Mouse (Mus musculus) monocyte, adult 5-6 weeks (primary cell): Measurements from ENCODE around the gene Guca2a. TPM values are rescaled to one million over a fixed set of nuclear protein-coding genes. Genes with fewer than 3 reads are reported as not detected.

ENCODE experiments used
- ATAC-seq: fragments of 153-309, 156-312 bp; replicated peaks from 2 replicates; pipeline ENCODE4 v1.8.0; 2017; ENCODE audit warnings: mild to moderate bottlenecking; ENCODE audit not compliant: low TSS enrichment, insufficient number of reproducible peaks, severe bottlenecking, poor library complexity, low FRiP score
- total RNA-seq: library from RNA; stranded (forward); fragments of 200-1000, 200-491, 200-594 nt; gene quantifications from 3 replicates; pipeline ENCODE4 v1.2.3, GENCODE M21; 2017

Guca2a gene
- total RNA-seq, 1 experiment from 2014 or later: not detected

DNA sequence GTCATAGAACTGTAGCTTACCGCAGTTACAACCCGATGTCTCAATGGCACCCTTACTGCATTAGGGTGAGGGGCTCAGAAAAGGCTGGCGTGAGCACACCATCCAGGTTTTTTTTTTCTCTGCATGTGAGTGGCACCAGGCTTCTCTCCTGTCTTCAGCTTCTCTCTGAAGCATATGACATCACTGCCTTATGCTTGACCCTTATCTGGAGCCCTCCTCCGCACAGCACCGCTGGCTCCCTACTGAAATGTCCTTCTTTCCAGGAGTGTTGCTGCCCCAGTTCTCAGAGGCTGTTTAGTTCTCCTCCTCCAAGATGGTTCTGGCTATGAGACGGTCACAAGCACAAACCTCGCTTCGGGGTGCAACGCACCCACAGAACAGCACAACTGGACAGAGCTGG, 33.7 kb downstream of the Guca2a start:
- no peak for ATAC-seq

DNA sequence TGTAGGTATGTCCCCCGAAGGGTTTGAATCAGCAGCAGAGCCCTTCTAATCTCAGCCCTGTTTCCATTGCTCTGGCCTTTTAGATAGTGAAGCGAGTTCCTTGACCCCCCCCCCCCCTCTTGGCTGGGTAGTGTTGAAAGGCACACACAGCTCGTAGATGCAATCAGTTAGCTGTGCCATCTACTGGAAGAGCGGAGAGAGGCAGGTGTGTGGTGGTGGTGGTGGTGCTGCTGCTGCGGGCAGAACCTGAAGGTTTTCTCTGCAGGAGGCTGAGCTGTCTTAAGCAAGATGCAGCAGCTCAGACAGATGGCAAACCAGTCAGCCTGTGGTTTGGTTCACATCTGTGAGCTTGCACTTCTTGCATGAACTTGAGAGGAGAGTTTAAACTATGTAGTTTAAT, 35.2 kb downstream of the Guca2a start:
- no peak for ATAC-seq

DNA sequence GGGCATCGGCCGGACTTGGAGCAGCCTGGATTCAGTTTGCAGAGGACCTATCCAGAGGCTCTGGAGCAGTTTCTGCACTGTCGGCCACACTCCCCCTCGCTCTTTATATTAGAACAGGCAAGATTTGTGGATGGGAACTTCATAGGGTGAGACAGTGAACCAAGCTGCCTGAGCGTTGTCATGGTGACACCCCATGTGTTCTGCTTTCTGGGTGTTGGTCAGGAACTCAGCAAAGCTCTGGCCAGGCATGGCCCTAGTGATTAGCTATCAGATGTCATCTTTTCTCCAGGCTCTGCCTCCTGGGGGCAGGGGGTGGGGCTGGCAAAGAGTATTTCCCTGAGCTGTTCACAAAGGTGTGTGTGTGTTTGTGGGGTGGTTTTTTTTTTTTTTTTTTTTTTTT, 45.1 kb downstream of the Guca2a start:
- no peak for ATAC-seq

DNA sequence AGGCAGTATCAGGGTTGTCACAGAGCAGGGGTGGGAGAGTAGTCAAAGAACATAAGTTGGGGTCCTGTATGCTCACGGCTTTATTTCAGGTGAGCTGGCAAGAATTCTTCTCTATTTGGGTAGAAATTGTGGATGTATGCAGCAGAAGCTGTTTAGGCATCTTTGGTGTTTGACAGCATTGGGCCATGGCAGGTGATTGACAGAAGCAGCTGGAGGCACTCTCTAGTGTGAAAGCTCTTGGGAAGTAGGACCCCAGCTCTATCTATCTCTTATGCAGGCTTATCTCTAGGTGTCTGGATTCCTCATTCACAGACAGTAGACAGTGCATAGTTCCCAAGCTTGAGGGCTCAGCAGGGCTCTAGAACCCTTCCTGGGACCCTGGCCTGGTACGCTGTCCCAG, 48.2 kb downstream of the Guca2a start:
- ATAC-seq: no peak

Other genes with a start within 250 kb of the Guca2a start
- gene Ccdc30, start 222.2 kb upstream of the Guca2a start, total RNA-seq: 0.32 to 4.8 TPM in 2 of 3 replicates, not detected in the other
- gene Ppcs, start 215.3 kb upstream of the Guca2a start, total RNA-seq: 6.3 to 20.1 TPM (median 8.1 TPM) in 3 replicates
- gene Zmynd12, start 214.9 kb upstream of the Guca2a start, total RNA-seq: not detected in 3 replicates
- 0.10 TPM in 1 of 3 replicates, not detected in the others for gene Rimkla, start 145.1 kb upstream of the Guca2a start, total RNA-seq
- gene Foxj3, start 100.7 kb upstream of the Guca2a start, total RNA-seq: 34.3 to 61.1 TPM (median 35.8 TPM) in 3 replicates
- gene Frg2f1, start 98.2 kb upstream of the Guca2a start, total RNA-seq: 0.29 to 8.2 TPM (median 5.1 TPM) in 3 replicates
- gene Guca2b, start 21.2 kb downstream of the Guca2a start, total RNA-seq: not detected in 3 replicates
- 3.1 to 14.0 TPM (median 4.5 TPM) in 3 replicates for gene Hivep3, start 96.1 kb downstream of the Guca2a start, total RNA-seq